Mouse (Mus musculus): ENCODE results near the gene Ilf3. TPM values are rescaled to one million over a fixed set of nuclear protein-coding genes. Genes with fewer than 3 reads are reported as not detected.

The Ilf3 gene
- polyA plus RNA-seq, 1 experiment = 157 TPM

DNA sequence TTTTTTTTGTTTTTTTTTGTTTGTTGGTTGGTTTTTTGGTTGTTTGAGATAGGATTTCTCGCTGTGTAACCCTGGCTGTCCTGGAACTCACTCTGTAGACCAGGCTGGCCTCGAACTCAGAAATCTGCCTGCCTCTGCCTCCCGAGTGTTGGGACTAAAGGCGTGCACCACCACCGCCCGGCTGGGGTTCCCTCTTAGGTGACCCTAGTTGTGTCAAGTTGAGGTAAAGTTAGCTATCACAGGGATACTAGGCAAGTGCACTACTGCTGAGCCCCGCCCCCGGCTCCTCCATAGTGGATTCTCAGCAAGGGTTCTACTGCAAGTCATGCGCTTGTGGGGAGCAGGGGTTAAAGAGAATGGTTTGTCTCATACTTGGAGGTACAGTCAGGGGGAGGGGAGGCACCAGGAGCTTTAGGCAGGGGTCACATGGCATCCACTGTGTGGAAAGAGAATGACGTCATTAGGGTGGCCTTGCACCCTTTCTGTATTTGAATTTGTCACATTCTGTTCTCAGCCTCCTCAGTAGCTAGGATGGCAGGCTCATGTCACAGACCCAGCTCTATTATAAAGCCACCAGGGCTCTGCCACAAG, 37.9 kb upstream of the Ilf3 start:
- WGBS = 83% methylated on average over 10 of the region's 10 CpGs
- TF ChIP-seq POLR2A (IDR thresholded peaks at IDR 0.05; ENCODE audit: control insufficient read depth, extremely low read depth, insufficient read depth, low read length, poor library complexity) = no peak
- no peak overlapping the region for H3K4me3 ChIP-seq (ENCODE audit: control insufficient read depth, insufficient read depth, low read length)
- no peaks in the 10 kb centered on the region for H3K36me3 ChIP-seq (ENCODE audit: control insufficient read depth, insufficient read depth, low read length)
- DNase-seq = no peak
- H3K27me3 ChIP-seq (ENCODE audit: control insufficient read depth, insufficient read depth, low read length) = no peaks in the 10 kb centered on the region
- peak overlapping the region; percentile 85 for H3K27ac ChIP-seq (ENCODE audit: control insufficient read depth, insufficient read depth, low read length)
- H3K4me1 ChIP-seq (replicated peaks; ENCODE audit: control insufficient read depth, insufficient read depth, low read length) = peaks cover 69% of the 10 kb centered on the region

DNA sequence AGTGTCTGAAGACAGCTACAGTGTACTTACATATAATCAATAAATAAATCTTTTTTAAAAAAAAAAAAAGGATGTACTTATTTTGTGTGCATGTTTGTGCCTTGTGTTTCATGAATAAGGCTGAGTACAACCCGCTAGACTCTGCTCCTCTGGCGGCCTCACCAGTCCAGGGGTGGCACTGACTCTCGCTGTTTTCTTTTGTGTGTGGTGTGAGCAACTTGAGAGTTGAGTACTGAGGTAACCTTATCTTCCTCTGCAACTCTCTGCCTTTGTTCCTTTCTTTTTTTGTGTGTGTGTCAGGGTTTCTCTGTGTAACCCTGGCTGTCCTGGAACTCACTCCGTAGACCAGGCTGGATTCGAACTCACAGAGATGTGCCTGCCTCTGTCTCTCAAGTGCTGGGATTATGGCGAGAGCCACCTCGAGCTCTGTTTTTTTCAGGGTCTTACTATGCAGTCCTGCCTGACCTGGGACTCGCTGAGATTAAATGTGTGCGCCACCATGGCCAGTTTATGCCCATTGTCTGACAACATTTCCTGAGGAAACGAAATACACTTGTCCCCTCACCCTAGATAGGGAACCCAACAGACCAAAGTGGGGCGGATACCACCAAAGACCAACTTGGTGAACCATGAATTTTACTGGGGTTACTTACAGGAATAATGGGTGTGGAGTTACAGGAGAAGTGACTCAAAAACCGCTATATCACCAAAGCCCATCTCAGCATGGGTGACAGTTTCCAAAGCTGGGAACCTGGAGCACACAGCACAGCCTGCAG, 36.1 kb upstream of the Ilf3 start:
- TF ChIP-seq POLR2A (IDR thresholded peaks at IDR 0.05; ENCODE audit: control insufficient read depth, extremely low read depth, insufficient read depth, low read length, poor library complexity) = no peak
- TF ChIP-seq CTCF (IDR thresholded peaks at IDR 0.05; ENCODE audit: borderline replicate concordance, control insufficient read depth, extremely low read depth, insufficient read depth, low read length, poor library complexity) = no peak
- 42% methylated on average over 12 of the region's 12 CpGs for WGBS

GRCm38 (mm10) chr9:21332161-21333061, 35.3 kb upstream of the Ilf3 start:
- TF ChIP-seq CTCF (IDR thresholded peaks at IDR 0.05; ENCODE audit: borderline replicate concordance, control insufficient read depth, extremely low read depth, insufficient read depth, low read length, poor library complexity) = no peak
- no peak for TF ChIP-seq POLR2A (IDR thresholded peaks at IDR 0.05; ENCODE audit: control insufficient read depth, extremely low read depth, insufficient read depth, low read length, poor library complexity)
- WGBS = 10% methylated on average over 9 of the region's 9 CpGs

More for the DNA sequence above, 36.1 kb upstream of the Ilf3 start:
- no peak for DNase-seq
- Histone ChIP-seq H3K4me3 (ENCODE audit: control insufficient read depth, insufficient read depth, low read length) (peak overlapping the region; percentile 11; the same call in 1 of the 2 replicates), H3K4me1 (replicated peaks; ENCODE audit: control insufficient read depth, insufficient read depth, low read length) (peaks cover 63% of the 10 kb centered on the region), H3K27ac (ENCODE audit: control insufficient read depth, insufficient read depth, low read length) (peak overlapping the region; percentile 98), H3K27me3 (ENCODE audit: control insufficient read depth, insufficient read depth, low read length) (no peaks in the 10 kb centered on the region), H3K36me3 (ENCODE audit: control insufficient read depth, insufficient read depth, low read length) (no peaks in the 10 kb centered on the region)

DNA sequence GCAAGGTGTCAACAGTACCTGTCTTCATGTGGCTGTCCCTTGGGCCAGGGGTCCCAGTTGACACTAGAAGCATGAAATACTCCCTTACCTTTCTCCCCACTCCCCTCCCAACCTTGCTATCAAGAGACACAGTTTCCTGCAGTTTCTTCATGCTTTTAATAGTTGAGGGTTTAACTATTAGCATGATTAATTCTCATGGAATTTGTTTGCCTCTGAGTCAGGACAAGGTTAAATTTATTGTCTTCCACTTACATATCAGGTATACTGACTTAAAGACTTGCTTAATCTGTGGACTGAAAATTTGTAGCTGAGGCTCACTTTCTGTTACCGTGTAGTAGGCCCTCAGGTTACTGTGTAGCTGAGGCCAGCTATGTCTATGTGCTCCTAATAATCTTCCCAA, 34.1 kb upstream of the Ilf3 start:
- H3K27ac ChIP-seq (ENCODE audit: control insufficient read depth, insufficient read depth, low read length) = peak overlapping the region; percentile 98
- WGBS = 95% methylated on average over 1 of the region's 1 CpGs
- DNase-seq = no peak

More at GRCm38 (mm10) chr9:21332161-21333061, 35.3 kb upstream of the Ilf3 start:
- Histone ChIP-seq H3K27me3 (ENCODE audit: control insufficient read depth, insufficient read depth, low read length) (no peaks in the 10 kb centered on the region), H3K27ac (ENCODE audit: control insufficient read depth, insufficient read depth, low read length) (peak overlapping the region; percentile 98), H3K36me3 (ENCODE audit: control insufficient read depth, insufficient read depth, low read length) (no peaks in the 10 kb centered on the region), H3K4me1 (replicated peaks; ENCODE audit: control insufficient read depth, insufficient read depth, low read length) (peaks cover 54% of the 10 kb centered on the region), H3K4me3 (ENCODE audit: control insufficient read depth, insufficient read depth, low read length) (peak overlapping the region; percentile 11; the same call in 1 of the 2 replicates)
- peak; percentile 59 for DNase-seq

DNA sequence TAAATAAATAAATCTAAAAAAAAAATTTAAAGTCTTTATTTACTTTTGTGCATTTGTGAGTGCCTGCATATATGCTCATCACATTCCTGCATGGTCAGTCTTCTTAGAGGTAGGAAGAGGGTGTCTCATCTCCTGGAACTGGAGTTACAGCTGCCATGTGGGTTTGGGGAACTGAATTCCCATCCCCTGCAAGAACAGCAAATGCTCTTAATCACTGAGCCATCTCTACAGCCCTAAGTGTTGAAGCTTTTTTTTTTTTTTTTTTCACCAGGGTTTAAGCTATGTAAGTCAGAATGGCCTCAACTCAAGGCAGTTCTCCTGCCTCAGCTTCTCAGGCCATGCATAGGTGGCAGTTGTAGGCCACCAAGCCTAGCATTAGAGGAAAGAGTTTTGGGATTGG, 32.9 kb upstream of the Ilf3 start:
- no peak overlapping the region for H3K27ac ChIP-seq (ENCODE audit: control insufficient read depth, insufficient read depth, low read length)

More for the DNA sequence above, 34.1 kb upstream of the Ilf3 start:
- TF ChIP-seq CTCF (IDR thresholded peaks at IDR 0.05; ENCODE audit: borderline replicate concordance, control insufficient read depth, extremely low read depth, insufficient read depth, low read length, poor library complexity) (no peak), POLR2A (IDR thresholded peaks at IDR 0.05; ENCODE audit: control insufficient read depth, extremely low read depth, insufficient read depth, low read length, poor library complexity) (no peak)
- no peak overlapping the region for H3K4me3 ChIP-seq (ENCODE audit: control insufficient read depth, insufficient read depth, low read length)
- H3K4me1 ChIP-seq (replicated peaks; ENCODE audit: control insufficient read depth, insufficient read depth, low read length) = peaks cover 49% of the 10 kb centered on the region
- H3K36me3 ChIP-seq (ENCODE audit: control insufficient read depth, insufficient read depth, low read length) = peaks cover 2% of the 10 kb centered on the region
- H3K27me3 ChIP-seq (ENCODE audit: control insufficient read depth, insufficient read depth, low read length) = no peaks in the 10 kb centered on the region

DNA sequence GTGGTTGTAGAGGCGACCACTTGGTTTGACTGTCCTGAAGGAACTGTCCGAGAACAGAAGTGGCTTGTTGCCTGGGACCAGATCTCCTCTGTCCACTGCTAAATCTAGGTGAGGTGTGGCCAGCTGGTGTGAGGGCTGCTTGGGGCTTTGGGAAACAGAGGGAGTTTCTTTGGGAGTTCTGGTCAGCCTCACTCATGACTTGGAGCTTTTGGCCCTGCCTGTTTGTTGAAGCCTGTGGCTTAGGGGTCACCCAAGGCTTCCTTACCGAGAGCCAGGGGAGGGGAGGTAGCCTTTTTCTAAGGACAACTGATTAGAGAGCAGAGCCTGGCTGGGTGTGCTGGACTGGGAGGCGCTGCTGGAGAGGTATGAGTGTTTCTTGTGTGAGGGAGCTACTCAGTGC, 32.3 kb upstream of the Ilf3 start:
- WGBS = 92% methylated on average over 4 of the region's 4 CpGs
- no peak overlapping the region for H3K4me3 ChIP-seq (ENCODE audit: control insufficient read depth, insufficient read depth, low read length)
- peaks cover 32% of the 10 kb centered on the region for H3K4me1 ChIP-seq (replicated peaks; ENCODE audit: control insufficient read depth, insufficient read depth, low read length)
- no peak for TF ChIP-seq CTCF (IDR thresholded peaks at IDR 0.05; ENCODE audit: borderline replicate concordance, control insufficient read depth, extremely low read depth, insufficient read depth, low read length, poor library complexity)
- TF ChIP-seq POLR2A (IDR thresholded peaks at IDR 0.05; ENCODE audit: control insufficient read depth, extremely low read depth, insufficient read depth, low read length, poor library complexity) = no peak
- H3K27me3 ChIP-seq (ENCODE audit: control insufficient read depth, insufficient read depth, low read length) = no peaks in the 10 kb centered on the region
- no peak for DNase-seq
- no peak overlapping the region for H3K27ac ChIP-seq (ENCODE audit: control insufficient read depth, insufficient read depth, low read length)
- peaks cover 13% of the 10 kb centered on the region for H3K36me3 ChIP-seq (ENCODE audit: control insufficient read depth, insufficient read depth, low read length)

More for the DNA sequence above, 32.9 kb upstream of the Ilf3 start:
- no peak for TF ChIP-seq POLR2A (IDR thresholded peaks at IDR 0.05; ENCODE audit: control insufficient read depth, extremely low read depth, insufficient read depth, low read length, poor library complexity)
- TF ChIP-seq CTCF (IDR thresholded peaks at IDR 0.05; ENCODE audit: borderline replicate concordance, control insufficient read depth, extremely low read depth, insufficient read depth, low read length, poor library complexity) = no peak
- H3K36me3 ChIP-seq (ENCODE audit: control insufficient read depth, insufficient read depth, low read length) = peaks cover 7% of the 10 kb centered on the region
- H3K27me3 ChIP-seq (ENCODE audit: control insufficient read depth, insufficient read depth, low read length) = no peaks in the 10 kb centered on the region
- H3K4me3 ChIP-seq (ENCODE audit: control insufficient read depth, insufficient read depth, low read length) = no peak overlapping the region
- peaks cover 38% of the 10 kb centered on the region for H3K4me1 ChIP-seq (replicated peaks; ENCODE audit: control insufficient read depth, insufficient read depth, low read length)
- no peak for DNase-seq

Measured in thymus, adult 2 months (tissue).